Mouse (Mus musculus): ENCODE data around the gene Pde4a.
"Not testable (repeated sequence)": the region's sequence is repeated elsewhere in the genome, so short reads cannot be mapped to it uniquely, and the experiment has no call there.

Pde4a gene

DNA sequence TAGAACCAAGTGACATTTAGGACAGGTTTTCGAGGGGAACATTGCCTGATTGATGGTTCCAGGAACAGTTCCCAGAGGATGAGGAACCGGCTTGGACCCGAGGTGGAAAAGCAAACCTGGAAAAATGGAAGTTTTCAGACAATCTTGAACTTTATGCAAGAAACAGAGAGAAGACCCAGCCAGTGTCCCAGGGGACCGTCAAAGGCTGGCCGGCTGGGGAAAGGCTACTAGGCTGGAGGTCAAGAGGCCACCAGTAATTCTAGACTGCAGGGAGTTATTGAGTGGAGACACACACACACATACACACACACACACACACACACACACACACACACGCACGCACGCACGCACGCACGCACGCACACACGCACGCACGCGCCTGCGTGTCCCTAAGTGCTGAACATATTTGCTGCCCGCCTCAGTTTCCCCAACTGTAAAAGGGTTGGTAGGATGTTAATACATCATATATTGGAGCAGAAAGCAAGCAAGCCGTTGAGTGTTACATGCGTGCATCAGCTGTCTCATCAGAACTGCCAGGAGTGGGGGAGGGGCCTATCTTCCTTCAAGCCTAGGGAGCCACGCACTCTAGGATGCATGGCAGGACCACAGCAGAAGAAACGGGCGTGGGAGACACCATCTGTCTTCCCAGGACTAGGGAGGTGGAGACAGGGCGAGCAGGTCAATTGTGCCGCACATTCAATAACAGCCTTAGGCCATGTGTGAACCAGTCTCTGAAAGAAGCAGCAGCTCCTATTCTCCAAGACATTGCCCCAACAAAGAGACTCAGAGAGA is 50.7 kb downstream of the Pde4a start:
- no peak for DNase-seq (ENCODE audit: low read depth, low spot score)

DNA sequence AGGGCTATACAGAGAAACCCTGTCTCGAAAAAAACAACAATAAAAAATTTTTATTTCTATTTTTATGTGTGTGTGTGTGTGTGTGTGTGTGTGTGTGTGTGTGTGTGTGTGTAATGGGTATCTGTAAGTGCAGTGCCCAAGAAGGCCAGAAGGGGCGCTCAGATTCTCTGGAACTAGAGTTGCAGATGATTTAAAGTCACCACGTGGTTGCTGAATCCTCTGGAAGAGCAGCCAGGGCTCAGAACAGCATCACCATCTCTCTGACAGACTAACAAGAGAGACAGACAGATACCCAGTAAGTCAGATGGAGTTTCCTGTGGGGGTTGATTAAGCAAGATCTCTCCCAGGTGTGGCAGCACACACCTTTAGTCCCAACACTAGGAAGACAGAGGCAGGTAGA is 54.3 kb downstream of the Pde4a start:
- peak; percentile 56 for DNase-seq (ENCODE audit: low read depth, low spot score)

DNA sequence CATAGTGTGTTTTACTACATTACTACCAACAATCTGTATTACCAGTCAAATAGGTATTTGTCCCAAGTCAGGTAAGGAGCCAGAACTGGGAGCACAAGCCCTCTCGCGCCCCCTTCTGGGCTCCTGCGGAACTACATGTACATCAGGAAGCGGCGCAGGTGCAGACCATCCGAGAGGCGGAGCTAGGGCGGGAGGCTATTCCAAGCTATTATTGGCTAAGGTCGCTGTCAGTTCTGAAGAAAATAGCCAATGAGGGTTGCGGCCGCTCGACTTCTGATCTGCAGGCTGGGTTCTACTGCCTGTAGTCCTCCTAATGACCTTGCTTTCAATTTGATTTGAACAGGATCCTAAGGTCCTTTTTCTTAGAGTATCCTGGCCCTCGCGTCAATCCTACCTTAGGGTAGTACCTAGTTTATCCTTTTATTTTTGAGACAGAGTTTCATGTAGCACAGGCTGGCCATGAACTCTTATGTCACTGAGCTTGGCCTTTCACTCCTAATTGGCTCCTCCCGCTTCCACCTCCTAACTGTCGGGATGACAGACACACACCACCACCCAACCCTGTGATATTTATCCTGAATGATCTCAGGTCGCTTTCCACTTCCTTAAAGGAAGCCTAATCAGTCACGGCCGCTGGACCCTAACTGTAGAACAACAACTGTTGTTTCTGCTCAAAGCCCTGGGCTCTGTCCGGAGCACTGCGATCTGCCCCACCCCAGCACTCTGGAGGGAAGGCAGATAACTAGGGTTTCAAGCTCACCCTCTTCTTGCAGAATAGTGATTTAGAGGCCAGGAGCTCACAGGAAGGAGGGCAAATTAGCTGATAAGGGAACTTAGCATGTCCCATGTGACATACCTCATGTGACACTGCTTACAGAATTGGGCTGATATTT is 55.2 kb downstream of the Pde4a start:
- peak; percentile 91 for DNase-seq (ENCODE audit: low read depth, low spot score)

DNA sequence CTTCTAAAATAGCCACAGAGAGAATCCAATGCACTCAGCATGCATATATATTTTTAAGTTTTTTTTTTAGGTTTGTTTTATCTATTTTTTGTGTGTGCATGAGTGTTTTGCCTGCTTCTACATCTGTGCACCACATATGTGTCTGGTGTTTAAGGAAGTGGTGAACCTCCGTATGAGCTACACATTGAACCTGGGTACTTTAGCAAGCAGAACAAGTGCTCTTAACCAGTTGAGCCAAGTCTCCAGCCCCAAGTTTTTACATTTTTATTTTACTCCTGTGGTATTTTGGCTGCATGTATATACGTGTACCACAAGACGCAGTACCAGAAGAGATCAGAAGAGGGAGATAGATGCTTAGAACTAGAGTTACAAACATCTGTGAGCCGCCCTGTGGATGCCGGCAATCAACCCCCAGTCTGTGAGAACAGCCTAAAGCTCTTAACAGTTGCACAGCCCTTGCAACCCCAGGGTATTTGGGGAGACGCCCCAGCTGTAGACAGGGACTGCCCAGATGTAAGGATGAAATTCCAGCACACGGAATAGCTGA is 55.9 kb downstream of the Pde4a start:
- peak; percentile 88 for DNase-seq (ENCODE audit: low read depth, low spot score)

DNA sequence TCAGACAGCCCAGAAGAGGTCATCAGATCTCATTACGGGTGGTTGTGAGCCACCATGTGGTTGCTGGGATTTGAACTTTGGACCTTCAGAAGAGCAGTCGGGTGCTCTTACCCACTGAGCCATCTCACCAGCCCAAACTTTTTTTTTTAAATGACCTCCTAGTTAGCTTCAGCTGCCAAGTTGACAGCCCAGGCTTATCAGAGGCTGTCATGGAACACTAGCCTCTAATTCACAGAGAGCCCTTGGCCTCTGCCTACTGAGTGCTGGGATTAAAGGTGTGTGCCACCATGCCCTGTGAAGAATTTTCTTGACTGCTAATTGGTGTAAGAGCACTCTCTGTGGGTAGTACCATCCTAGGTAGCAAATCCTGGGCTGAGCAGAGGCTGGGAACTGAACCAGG is 58.0 kb downstream of the Pde4a start:
- not testable (repeated sequence) for DNase-seq (ENCODE audit: low read depth, low spot score)

DNA sequence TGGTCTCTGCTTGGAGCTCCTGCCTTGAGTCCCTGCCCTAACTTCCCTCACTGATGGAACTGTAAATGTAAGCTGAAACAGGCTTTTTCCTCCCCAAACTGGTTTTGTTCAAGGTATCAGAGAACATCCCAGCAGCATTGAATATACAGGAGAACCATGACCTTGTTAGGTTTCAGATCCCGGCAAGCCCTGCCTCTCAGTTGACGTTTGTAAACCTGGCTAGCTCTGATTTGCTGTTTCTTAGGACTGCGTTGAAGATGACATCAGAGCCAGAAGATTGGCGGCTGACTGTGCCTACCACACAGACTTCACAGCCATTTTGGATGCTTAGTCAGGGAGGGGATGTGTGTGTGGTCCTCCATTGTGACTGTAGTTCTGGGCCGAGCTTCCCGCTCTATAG is 58.4 kb downstream of the Pde4a start:
- no peak for DNase-seq (ENCODE audit: low read depth, low spot score)

DNA sequence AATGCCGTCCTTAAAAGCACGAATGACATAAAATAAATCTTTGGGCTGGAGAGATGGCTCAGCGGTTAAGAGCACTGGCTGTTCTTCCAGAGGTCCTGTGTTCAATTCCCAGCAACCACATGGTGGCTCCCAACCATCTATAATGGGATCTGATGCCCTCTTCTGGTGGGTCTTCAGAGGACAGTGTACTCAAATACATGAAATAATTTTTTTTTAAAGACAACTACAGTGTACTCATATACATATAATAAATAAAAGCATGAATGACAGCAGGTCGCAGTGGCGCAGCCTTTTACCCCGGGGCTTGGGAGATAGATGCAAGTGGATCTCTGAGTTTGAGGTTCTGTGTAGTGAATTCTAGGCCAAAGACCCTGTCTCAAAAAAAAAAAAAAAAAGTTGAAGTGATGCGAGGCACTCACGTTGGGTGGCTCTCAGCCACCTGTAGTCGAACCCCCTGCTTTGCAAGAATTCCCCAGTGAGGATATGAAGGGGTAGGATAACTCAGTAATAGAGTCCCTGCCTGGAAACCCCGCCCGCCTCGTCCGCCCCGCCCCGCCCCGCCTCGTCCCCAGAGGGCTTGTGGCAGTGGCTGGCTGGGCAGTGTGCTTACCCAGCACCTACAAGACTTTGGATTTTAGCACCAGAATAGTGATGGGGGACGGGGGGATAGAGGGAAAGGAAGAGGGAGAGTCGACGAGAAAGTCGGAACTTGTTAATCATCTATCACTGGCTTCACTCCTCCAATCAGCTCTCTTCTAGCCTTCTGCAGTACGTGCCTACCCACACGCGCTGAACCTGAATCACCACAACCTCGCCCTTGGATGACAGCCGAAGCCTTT is 59.3 kb downstream of the Pde4a start:
- peak; percentile 54 for DNase-seq (ENCODE audit: low read depth, low spot score)

DNA sequence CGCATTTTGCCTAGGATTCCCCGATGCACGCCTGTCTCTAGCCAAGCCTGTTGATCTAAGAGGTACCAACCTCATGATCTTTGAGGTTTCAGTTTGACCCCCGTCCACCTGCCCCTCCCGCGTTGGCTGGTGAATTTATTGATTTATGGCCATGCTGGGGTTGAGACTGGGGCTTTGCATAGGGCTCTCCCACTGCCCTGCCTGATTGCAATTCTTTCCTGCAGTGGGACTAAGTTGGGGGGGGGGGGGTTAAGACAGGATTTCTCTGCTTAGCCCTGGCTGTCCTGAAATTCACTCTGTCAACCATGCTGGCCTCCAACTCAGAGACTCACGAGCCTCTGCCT is 59.9 kb downstream of the Pde4a start:
- DNase-seq (ENCODE audit: low read depth, low spot score) = no peak

DNA sequence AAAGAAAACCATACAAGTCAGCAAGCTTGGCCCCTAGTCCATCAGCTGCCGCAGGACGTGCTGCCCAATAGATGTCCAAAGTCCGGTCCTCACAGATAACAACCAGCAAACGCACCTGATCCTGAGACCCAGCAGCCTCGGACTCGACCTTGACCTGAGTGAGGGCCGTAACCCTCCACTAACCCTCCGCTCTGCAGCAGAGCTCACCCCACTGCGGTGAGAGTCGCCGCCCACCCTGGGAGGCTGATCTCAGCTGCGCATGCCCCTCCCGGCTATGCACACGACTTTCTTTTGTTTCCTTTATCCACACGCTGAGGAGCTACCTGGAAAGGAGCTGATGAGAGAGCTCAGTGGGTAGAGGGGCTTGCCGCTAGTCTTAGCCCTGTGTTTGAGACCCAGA is 61.8 kb downstream of the Pde4a start:
- no peak for DNase-seq (ENCODE audit: low read depth, low spot score)

DNA sequence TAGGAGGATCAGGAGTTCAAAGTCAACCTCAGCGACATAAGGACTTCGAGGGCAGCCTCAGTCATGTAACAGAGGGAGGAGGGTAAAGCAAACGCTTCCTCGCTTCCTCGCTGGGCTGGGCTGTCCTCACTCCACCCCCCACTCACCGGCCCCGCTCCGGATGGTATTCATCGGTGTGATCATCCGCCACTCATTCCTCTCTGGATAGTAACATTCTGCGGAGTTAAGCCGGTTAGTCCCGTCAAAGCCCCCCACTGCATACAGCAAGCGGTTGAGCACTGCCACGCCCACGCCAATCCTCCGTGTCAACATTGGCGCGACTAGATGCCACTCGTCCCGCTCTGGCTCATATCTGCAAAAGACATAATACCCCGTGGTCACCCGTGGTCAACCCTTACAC is 66.0 kb downstream of the Pde4a start:
- no peak for DNase-seq (ENCODE audit: low read depth, low spot score)

DNA sequence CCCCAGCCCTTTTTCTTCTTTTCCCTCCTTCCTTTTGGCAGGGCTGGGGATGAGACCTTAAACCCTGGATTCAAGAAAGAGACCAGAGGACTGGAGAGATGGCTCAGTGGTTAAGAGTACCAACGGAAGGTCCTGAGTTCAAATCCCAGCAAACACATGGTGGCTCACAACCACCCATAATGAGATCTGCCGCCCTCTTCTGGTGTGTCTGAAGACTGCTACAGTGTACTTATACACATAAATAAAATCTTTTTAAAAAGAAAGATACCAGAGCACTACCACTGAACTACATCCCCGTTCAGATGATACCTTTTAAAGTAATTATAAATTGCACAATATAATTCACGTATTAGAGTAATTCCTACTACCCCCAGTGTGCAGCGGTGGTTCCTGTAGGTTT is 67.4 kb downstream of the Pde4a start:
- no peak for DNase-seq (ENCODE audit: low read depth, low spot score)

DNA sequence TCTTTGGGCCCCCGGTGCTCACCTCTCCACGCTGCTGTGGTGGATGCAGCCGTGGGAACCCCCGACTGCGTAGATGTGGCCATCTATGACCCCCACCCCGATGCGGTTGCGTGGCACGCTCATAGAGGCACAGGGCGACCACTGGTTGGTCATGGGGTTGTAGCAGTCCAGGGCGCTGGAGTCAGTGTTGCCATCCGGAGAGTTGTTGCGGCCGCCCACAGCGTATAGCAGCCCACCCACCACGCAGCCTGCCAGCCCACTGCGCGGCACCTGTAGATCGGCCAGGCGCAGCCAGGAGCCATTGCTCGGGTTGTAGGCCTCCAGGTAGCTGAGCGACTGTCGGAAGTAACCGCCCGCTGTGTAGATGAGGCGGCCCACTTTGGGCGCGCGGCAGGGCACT is 67.9 kb downstream of the Pde4a start:
- no peak for DNase-seq (ENCODE audit: low read depth, low spot score)

DNA sequence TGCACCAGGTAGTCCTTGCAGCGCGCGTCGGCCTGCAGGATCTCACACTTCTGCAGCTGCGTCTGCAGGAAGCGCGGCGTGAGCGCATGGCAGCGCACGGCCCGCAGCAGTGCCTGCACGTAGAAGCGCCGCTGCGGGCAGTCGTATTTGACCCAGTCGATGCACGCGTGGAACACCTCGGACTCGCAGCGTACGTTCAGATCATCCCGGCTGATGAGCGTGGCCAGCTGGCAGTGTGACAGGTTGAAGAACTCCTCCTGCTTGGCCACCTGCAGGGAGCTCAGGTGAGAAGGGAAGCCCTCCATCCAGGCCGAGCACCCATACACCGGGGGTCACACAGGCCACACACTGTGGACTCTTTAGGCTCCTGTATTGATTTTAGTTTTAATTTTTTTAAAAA is 68.3 kb downstream of the Pde4a start:
- no peak for DNase-seq (ENCODE audit: low read depth, low spot score)

DNA sequence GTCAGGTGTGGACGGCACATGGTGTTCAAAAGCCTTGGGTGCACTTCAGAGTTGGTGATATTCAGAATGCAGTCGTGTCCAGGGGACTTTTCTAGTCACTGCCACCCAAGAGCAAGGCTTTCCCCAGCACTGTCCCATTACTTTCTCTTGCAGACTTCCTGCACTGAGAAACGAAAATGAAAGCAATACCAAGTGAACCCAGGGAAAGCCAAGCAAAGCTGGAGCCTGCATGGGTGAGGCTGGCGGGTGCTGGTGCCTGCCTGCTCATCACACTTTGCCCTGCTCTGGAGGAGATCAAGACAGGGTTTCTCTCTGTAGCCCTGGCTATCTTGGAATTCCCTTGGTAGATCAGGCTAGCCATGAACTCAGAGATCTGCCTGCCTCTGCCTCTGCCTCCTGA is 69.8 kb downstream of the Pde4a start:
- DNase-seq (ENCODE audit: low read depth, low spot score) = peak; percentile 73

DNA sequence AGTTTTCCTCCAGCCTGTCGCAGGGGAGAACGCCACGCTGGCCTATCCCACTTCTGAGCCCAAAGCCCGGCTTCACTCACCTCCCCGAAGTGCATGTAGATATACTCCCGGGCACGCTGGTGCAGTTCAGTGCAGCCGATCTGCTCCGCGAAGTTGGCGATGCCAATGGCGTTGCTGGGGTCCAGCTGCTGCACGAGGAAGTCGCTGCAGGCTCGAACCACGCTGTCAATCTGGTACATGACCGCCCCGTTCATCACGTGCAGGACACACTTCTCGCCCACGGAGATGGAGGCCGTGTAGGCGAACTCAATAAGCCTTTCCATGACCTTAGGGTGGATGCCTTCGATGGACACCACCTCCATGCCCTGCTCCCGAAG is 71.5 kb downstream of the Pde4a start:
- DNase-seq (ENCODE audit: low read depth, low spot score) = peak; percentile 45

DNA sequence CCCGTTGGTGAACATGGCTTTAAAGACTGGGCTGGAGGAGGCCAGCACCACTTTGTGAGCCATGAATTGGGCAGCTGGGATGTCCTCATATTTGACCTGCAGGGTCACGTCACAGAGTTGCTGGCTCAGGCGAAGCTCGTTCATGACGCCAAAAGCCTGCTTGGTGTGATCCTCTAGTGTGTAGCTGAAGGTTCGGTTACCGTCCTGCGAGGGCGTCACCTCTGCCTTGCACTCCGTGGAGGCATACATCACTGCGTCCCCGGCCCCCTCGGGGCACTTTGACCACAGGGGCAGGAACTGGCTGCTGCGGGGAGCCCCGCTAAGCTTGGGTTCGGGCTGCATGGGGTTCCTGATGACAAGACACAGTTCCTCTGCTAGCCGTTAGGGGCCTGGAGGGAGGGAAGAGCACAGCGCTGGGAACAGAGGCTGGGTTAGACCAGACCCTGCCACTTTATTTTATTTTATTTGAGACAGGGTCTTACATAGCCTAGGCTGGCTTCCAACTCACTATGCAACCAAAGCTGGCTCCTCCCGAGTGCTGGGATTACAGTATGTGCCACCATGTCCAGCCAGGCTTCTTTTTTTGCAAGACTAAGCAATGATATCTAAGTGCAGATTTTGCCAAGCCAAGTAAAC is 72.0 kb downstream of the Pde4a start:
- DNase-seq (ENCODE audit: low read depth, low spot score) = peak; percentile 66

DNA sequence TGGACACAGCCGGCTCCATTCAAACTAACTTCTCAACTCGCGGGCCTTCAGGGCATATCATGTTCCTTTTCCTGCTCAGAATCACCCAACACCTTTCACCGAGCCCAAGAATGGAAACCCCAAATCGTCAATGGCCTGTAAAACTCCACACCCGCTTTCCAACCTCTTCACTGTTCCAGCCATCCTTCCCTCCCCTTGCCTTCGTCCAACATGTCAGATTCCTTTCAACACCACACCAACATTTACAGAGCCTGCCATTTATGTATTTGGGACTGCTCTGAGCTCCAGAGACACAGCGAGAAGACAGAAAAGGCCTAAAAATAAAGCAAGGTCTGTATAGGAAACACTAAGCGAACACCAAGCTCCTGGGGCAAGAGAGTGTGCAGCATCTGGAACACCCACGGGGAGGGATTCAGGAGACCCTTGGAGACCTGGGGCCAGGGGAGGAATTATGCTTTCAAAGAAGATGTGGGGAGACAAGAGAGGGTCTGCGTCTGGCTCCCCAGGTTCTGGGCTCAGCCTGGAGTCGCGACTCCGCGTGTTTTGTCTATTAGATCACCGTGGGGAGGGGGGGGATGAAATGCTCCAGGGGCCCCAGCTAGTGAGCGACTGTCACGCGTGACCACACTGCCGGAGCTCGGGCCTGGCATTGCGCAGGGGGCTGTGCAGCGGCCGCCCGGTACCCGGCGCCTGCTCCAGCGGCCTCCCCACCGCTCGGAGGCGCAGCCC is 72.7 kb downstream of the Pde4a start:
- DNase-seq (ENCODE audit: low read depth, low spot score) = no peak

DNA sequence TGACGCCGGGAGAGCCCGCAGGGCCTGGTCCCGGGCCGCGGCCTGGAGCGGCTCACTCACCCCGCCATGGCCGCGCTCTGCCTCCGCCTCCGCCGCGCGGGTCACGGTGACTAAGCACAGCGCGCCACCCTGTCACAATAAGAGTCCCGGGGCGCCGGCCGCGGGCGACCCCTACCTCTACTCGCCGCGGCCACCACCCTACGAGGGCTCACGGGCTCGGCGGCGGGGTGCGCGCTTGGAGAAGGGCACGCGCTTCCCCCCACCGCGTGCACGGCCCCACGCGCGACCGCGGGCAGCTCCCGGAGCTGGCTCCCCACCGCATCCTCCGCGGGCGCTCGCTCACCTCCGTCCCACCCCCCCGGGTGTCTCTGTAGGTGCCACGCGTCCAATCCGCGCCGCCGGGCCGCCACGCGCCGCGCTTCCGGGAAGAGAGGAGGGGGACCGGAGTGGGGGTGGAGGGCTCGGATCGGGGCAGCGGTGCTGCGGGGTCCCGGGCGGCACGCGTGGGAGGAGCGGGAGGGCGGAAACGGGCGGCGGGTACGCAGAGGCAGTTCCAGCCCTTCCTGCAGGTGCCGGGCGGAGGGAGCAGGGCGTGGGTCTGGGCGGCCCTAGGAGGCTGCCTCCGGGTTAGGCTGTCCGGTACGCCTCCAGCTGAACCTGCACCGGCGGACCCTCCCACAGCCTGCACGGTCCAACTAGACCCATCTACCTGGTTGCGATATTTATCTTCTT is 73.4 kb downstream of the Pde4a start, which contains the start of gene Keap1:
Keap1 (minus strand) TSS at position 629 of the 732 bp plus-strand sequence.
- peak; percentile 89 for DNase-seq (ENCODE audit: low read depth, low spot score)

DNA sequence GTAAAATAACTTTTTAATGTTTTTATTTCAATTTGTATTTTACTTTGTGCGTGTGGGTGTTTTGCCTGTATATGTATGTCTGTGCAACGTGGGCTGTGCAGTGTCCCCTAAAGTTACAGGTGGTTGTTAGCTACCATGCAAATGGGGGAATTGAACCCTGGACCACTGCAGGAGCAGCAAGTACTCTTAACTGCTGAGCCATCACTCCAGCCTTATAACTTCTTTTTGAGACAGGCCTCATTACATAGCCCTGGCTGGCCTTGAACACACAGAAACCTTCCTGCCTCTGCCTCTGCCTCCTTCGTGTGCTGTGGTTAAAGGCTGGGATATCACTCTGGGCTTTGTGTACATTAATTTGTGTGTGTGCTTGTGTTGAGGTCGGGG is 73.9 kb downstream of the Pde4a start:
- DNase-seq (ENCODE audit: low read depth, low spot score) = no peak

DNA sequence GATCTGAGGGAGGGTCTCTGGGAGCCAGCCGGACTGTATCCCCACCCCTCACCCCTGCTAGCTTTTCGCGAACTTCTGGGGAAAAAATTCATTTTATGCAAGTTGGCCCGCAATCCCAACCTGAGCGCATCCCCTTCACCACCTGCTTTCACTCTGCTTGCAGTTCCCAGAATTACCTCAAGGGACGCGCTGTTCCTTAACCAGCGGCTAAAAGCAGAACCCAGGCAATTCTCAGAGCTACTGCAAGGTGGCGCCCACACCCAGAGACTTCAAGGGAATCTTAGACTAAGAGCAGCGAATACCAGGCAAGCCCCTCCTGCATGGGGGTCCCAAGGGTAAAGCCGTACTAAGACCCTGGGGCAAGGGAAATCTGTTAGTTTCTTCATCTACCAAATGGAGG is 75.8 kb downstream of the Pde4a start:
- DNase-seq (ENCODE audit: low read depth, low spot score) = peak; percentile 90
